Mouse (Mus musculus): ENCODE results near the gene Hsf2bp.

Gene Hsf2bp

GRCm38 (mm10) chr17:31912387-31912786, 123.8 kb downstream of the Hsf2bp start:
- in situ Hi-C loops (cut with MboI, MseI): no loop called here

- in situ Hi-C loops (cut with MboI, MseI): no loop called here
Observed at GRCm38 (mm10) chr17:31908966-31909365, 127.2 kb downstream of the Hsf2bp start.

- in situ Hi-C loops (cut with MboI, MseI): no loop called here
Observed at GRCm38 (mm10) chr17:31906441-31906840, 129.7 kb downstream of the Hsf2bp start.

- in situ Hi-C loops (cut with MboI, MseI): no loop called here
Observed at GRCm38 (mm10) chr17:31905791-31906211, 130.3 kb downstream of the Hsf2bp start.

GRCm38 (mm10) chr17:31905201-31905790, 130.9 kb downstream of the Hsf2bp start:
- in situ Hi-C loops (cut with MboI, MseI): no loop called here

GRCm38 (mm10) chr17:31904036-31904435, 132.1 kb downstream of the Hsf2bp start:
- in situ Hi-C loops (cut with MboI, MseI): no loop called here

GRCm38 (mm10) chr17:31902630-31903198, 133.4 kb downstream of the Hsf2bp start:
- in situ Hi-C loops (cut with MboI, MseI): no loop called here

GRCm38 (mm10) chr17:31901461-31902204, 134.5 kb downstream of the Hsf2bp start:
- in situ Hi-C loops (cut with MboI, MseI): no loop called here

GRCm38 (mm10) chr17:31898941-31899340, 137.2 kb downstream of the Hsf2bp start:
- in situ Hi-C loops (cut with MboI, MseI): no loop called here

GRCm38 (mm10) chr17:31897186-31897793, 138.9 kb downstream of the Hsf2bp start:
- in situ Hi-C loops (cut with MboI, MseI): no loop called here

GRCm38 (mm10) chr17:31896751-31897150, 139.4 kb downstream of the Hsf2bp start:
- in situ Hi-C loops (cut with MboI, MseI): no loop called here

GRCm38 (mm10) chr17:31896311-31896710, 139.8 kb downstream of the Hsf2bp start:
- in situ Hi-C loops (cut with MboI, MseI): no loop called here
